Mouse (Mus musculus) kidney, embryonic 16.5 days (tissue): ENCODE data around the gene Ppm1g. TPM values are rescaled to one million over a fixed set of nuclear protein-coding genes. Genes with fewer than 3 reads are reported as not detected.

Experiments used
- ATAC-seq: fragments of 200-750 bp; cut with Nextera tagmentation; 2 replicates; pipeline ENCODE4 v1.8.0; 2017; ENCODE audit warnings: moderate TSS enrichment; ENCODE audit not compliant: low FRiP score, low TSS enrichment
- H3K27ac ChIP-seq: fragments of 300-500 bp; sonication (generic); 2 replicates; pipeline ENCODE4 v1.5.1; 2014; ENCODE audit warnings: low read length
- H3K27me3 ChIP-seq: fragments of 300-500 bp; sonication (generic); 2 replicates; pipeline ENCODE4 v1.6.1; 2014; ENCODE audit warnings: low read length, control low read depth, mixed read lengths; ENCODE audit not compliant: insufficient read depth
- H3K36me3 ChIP-seq: fragments of 300-500 bp; sonication (generic); 2 replicates; pipeline ENCODE4 v1.6.1; 2014; ENCODE audit warnings: low read length, control low read depth, mixed read lengths; ENCODE audit not compliant: insufficient read depth
- H3K4me1 ChIP-seq: fragments of 300-500 bp; sonication (generic); 2 replicates; pipeline ENCODE4 v1.6.1; 2014; ENCODE audit warnings: low read length, control low read depth, mixed read lengths; ENCODE audit not compliant: insufficient read depth
- H3K4me2 ChIP-seq: fragments of 300-500 bp; sonication (generic); replicated peaks from 2 replicates; pipeline ENCODE4 v1.6.1; 2014; ENCODE audit warnings: low read depth, low read length
- H3K4me3 ChIP-seq: fragments of 300-500 bp; sonication (generic); 2 replicates; pipeline ENCODE4 v1.5.1; 2014; ENCODE audit warnings: mild to moderate bottlenecking, low read length
- H3K9ac ChIP-seq: fragments of 300-500 bp; sonication (generic); replicated peaks from 2 replicates; pipeline ENCODE4 v1.6.1; 2014; ENCODE audit warnings: low read length
- H3K9me3 ChIP-seq: fragments of 300-500 bp; sonication (generic); 2 replicates; pipeline ENCODE4 v1.6.1; 2016; ENCODE audit warnings: low read length, control low read depth
- WGBS: fragments of 180-500 bp; shearing (Covaris S2); extraction: QIAGEN DNeasy Blood & Tissue Kit; methylation state at CpG from one replicate; pipeline ENCODE4 v1.1.7; 2014; 5-methylcytosine and 5-hydroxymethylcytosine counted together
- polyA plus RNA-seq: library from polyadenylated mRNA; unstranded; fragments of >200 nt; fragmentation: Nextera tagmentation; extraction: Ambion mirVana; gene quantifications from 2 replicates; pipeline ENCODE4 v1.2.1, GENCODE M21; 2015

The Ppm1g gene
- polyA plus RNA-seq: 138 and 139 TPM in 2 replicates

DNA sequence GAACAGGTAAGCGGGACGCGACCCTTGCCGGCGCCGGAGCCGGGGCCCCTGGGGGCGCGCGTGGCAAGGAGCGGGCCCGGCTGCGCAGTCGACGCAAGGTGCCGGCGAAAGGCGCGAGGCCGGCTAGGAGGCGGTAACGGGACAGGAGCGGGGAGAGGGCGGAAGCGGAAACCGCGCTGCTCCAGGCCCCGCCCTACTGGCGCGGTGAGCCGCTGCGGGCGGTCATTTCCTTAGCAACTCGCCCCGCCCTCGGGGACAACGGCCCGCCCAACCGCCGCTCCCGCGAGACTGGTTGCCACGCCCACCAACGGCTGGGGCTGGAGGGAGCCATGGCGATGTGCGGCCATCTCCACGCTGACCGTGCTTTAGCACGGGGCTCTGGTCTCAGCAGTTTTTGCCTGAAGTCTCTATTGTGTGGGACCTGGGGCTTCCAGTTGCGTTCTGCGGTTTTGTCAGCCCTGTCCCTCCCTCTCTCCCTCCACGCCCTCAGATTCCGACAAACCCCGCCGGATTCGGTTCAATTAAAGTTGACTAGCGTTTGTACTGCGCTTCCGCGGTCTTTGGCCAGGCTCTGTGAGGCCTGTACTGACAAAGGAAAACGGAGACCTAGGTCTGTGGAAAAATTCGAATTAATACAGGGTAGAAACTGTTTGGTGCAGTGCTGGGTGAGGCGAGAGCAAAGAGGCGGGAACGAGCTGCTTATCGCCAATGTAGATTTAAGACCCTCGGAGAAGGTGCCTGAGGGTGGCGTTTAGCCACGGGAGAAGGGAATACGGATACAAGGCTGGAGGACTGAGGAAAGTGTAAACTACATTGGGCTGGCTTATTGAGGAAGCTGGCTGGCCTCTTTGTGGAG, at the start of gene Ppm1g:
Gene Ppm1g (minus strand): TSS at position 240 of the 856 bp plus-strand sequence.
- Histone ChIP-seq H3K4me2 (peak within 1 kb of the TSS; percentile 87), H3K4me3 (peak within 1 kb of the TSS; percentile 86), H3K27ac (peak within 1 kb of the TSS; percentile 97), H3K4me1 (peaks cover 8% of the 10 kb centered on the region), H3K9ac (peak within 1 kb of the TSS; percentile 94), H3K9me3 (no peaks in the 10 kb centered on the region), H3K27me3 (no peaks in the 10 kb centered on the region), H3K36me3 (no peaks in the 10 kb centered on the region)
- peak; percentile 97 for ATAC-seq
- WGBS: under 1% methylated on average over 69 of the region's 70 CpGs

GRCm38 (mm10) chr5:31267686-31268085, 47.2 kb upstream of the Ppm1g start:
- H3K4me2 ChIP-seq: no peak overlapping the region
- H3K36me3 ChIP-seq: peaks cover 64% of the 10 kb centered on the region
- WGBS: 86% methylated on average over 6 of the region's 6 CpGs
- H3K27me3 ChIP-seq: no peaks in the 10 kb centered on the region
- no peak overlapping the region for H3K4me3 ChIP-seq
- H3K9ac ChIP-seq: no peak overlapping the region
- H3K4me1 ChIP-seq: no peaks in the 10 kb centered on the region
- ATAC-seq: no peak
- H3K9me3 ChIP-seq: no peaks in the 10 kb centered on the region
- no peak overlapping the region for H3K27ac ChIP-seq

- no peak for ATAC-seq
- Histone ChIP-seq H3K9ac (no peak overlapping the region), H3K4me1 (no peaks in the 10 kb centered on the region), H3K36me3 (peaks cover 64% of the 10 kb centered on the region), H3K27ac (no peak overlapping the region), H3K4me3 (no peak overlapping the region), H3K27me3 (no peaks in the 10 kb centered on the region), H3K4me2 (no peak overlapping the region), H3K9me3 (no peaks in the 10 kb centered on the region)
- WGBS: 93% methylated on average over 7 of the region's 7 CpGs
Observed at GRCm38 (mm10) chr5:31266101-31266500, 45.6 kb upstream of the Ppm1g start.

- 83% methylated on average over 11 of the region's 11 CpGs for WGBS
- no peak overlapping the region for H3K4me2 ChIP-seq
- H3K4me3 ChIP-seq: no peak overlapping the region
- no peaks in the 10 kb centered on the region for H3K4me1 ChIP-seq
- no peak overlapping the region for H3K27ac ChIP-seq
- ATAC-seq: no peak
- H3K36me3 ChIP-seq: peaks cover 35% of the 10 kb centered on the region
- H3K9me3 ChIP-seq: no peaks in the 10 kb centered on the region
- no peak overlapping the region for H3K9ac ChIP-seq
- no peaks in the 10 kb centered on the region for H3K27me3 ChIP-seq
Observed at GRCm38 (mm10) chr5:31257616-31258015, 37.1 kb upstream of the Ppm1g start.

DNA sequence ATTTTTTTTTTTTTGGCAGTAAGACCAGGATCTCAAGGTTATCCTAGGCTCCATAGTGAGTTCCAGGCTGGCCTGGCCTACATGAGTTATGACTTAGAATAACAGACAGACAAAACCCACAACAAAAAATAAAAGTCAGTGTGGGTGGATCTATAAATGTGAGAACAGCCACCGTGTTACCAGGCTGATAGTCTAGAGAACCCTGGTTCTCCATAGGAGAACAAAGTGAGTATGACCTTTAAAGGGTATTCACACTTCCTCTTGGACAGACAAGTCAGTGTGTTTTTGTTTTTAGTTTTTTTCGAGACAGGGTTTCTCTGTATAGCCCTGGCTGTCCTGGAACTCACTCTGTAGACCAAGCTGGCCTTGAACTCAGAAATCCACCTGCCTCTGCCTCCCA, 35.5 kb upstream of the Ppm1g start:
- Histone ChIP-seq H3K27ac (no peak overlapping the region), H3K4me3 (no peak overlapping the region), H3K9me3 (no peaks in the 10 kb centered on the region), H3K4me2 (no peak overlapping the region), H3K4me1 (0 out of 2 replicates have a peak, but pooled peaks cover 4% of the 10 kb centered on the region), H3K36me3 (peaks cover 29% of the 10 kb centered on the region), H3K9ac (no peak overlapping the region), H3K27me3 (no peaks in the 10 kb centered on the region)
- 81% methylated on average over 2 of the region's 2 CpGs for WGBS
- ATAC-seq: no peak

DNA sequence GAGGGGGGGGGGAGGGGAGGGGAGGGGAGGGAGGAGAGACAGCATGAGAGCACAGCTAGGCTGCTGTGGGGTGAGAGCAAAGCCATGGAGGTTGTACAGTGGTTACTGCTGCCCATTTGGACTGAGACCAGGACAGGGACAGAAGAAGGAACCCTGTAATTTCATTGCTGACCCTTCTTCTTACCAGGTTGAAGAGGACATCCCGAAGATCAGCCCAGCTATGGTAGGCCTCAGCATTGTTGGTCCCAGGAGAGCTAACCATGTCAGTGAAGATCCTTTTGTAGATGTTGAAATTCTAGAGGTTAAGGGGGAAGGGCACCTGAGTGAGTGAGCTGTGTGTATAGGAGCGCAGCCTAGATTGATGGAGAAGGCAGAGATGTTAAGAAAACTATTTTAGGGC, 34.9 kb upstream of the Ppm1g start:
- no peak for ATAC-seq
- no peaks in the 10 kb centered on the region for H3K27me3 ChIP-seq
- peaks cover 35% of the 10 kb centered on the region for H3K36me3 ChIP-seq
- H3K4me2 ChIP-seq: no peak overlapping the region
- WGBS: 85% methylated on average over 2 of the region's 2 CpGs
- no peak overlapping the region for H3K4me3 ChIP-seq
- 0 out of 2 replicates have a peak, but pooled peaks cover 4% of the 10 kb centered on the region for H3K4me1 ChIP-seq
- H3K9me3 ChIP-seq: no peaks in the 10 kb centered on the region
- no peak overlapping the region for H3K9ac ChIP-seq
- no peak overlapping the region for H3K27ac ChIP-seq

- no peak for ATAC-seq
- H3K27ac ChIP-seq: peak overlapping the region; percentile 34; the same call in 1 of the 2 replicates
- 0 out of 2 replicates have a peak, but pooled peaks cover 4% of the 10 kb centered on the region for H3K4me1 ChIP-seq
- H3K9ac ChIP-seq: no peak overlapping the region; the same call in 1 of the 2 replicates
- no peak overlapping the region for H3K4me2 ChIP-seq
- H3K27me3 ChIP-seq: no peaks in the 10 kb centered on the region
- WGBS: 85% methylated on average over 8 of the region's 8 CpGs
- no peak overlapping the region for H3K4me3 ChIP-seq
- H3K36me3 ChIP-seq: peaks cover 40% of the 10 kb centered on the region
- H3K9me3 ChIP-seq: no peaks in the 10 kb centered on the region
Observed at GRCm38 (mm10) chr5:31254901-31255300, 34.4 kb upstream of the Ppm1g start.

DNA sequence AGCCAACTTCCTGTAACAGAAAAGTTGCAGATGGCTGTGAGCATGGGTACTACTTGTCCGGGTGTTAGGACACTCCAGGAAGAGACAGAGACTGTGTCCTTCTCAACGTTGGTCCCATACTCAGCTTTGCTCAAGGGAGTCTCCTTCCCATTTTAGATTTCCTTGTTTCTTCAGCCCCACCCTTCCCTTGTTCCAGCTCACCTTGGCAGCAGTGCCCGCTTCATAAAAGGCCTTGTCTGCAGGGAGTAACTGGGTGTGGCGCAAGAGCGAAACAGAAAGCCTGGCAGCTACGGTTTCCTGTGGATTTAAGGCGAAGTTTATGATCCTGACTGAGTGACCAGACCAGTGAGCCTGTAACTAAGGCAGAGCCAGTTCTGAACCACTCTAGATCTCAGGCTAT, 34.0 kb upstream of the Ppm1g start:
- peaks cover 44% of the 10 kb centered on the region for H3K36me3 ChIP-seq
- no peak overlapping the region for H3K4me2 ChIP-seq
- 70% methylated on average over 7 of the region's 7 CpGs for WGBS
- H3K4me3 ChIP-seq: no peak overlapping the region
- 0 out of 2 replicates have a peak, but pooled peaks cover 4% of the 10 kb centered on the region for H3K4me1 ChIP-seq
- peak overlapping the region; percentile 34; the same call in 1 of the 2 replicates for H3K27ac ChIP-seq
- no peak overlapping the region for H3K9ac ChIP-seq
- no peaks in the 10 kb centered on the region for H3K27me3 ChIP-seq
- no peak for ATAC-seq
- H3K9me3 ChIP-seq: no peaks in the 10 kb centered on the region

GRCm38 (mm10) chr5:31253806-31254205, 33.3 kb upstream of the Ppm1g start:
- ATAC-seq: no peak
- Histone ChIP-seq H3K4me2 (no peak overlapping the region), H3K4me3 (no peak overlapping the region), H3K9ac (no peak overlapping the region), H3K27ac (no peak overlapping the region), H3K36me3 (peaks cover 46% of the 10 kb centered on the region), H3K4me1 (0 out of 2 replicates have a peak, but pooled peaks cover 4% of the 10 kb centered on the region), H3K27me3 (no peaks in the 10 kb centered on the region), H3K9me3 (no peaks in the 10 kb centered on the region)
- WGBS: 93% methylated on average over 8 of the region's 8 CpGs
